Mouse (Mus musculus) bone marrow, adult 2 months (tissue): ENCODE results near the gene Slc5a10.

ENCODE experiments used
- CTCF ChIP-seq: fragments of 200-500 bp; IDR thresholded peaks from 2 replicates; pipeline ENCODE4 v1.5.1; 2011; ENCODE audit warnings: low read length, control low read depth; ENCODE audit not compliant: control insufficient read depth, insufficient read depth
- POLR2A ChIP-seq: fragments of 200-500 bp; IDR thresholded peaks from 2 replicates; pipeline ENCODE4 v1.6.1; 2011; ENCODE audit warnings: low read depth, mild to moderate bottlenecking, control low read depth, low read length, borderline replicate concordance; ENCODE audit not compliant: control insufficient read depth

DNA sequence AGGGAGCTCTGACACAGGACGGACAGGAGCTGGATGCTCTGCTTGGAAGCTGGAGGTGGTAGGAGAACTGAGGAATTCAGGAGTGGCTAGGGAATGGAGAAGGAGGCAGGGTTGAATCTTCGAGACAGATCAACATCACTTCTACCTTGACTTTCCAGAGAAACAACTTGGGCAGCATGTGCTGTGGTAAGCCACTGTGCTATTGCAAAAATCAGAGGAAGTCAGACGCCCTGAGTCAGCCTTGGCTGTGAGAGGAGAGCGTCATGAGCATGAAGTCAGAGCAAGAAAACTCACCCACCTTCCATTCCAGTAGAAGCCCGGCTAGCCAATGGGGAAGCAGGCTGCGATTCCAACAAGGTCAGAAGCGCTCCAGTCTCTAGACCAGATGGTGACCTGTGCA lies 78.5 kb downstream of the Slc5a10 start:
- TF ChIP-seq CTCF = no peak
- TF ChIP-seq POLR2A = no peak
